Mouse (Mus musculus) midbrain, embryonic 16.5 days (tissue): Measurements from ENCODE around the gene Actn1. TPM values are rescaled to one million over a fixed set of nuclear protein-coding genes. Genes with fewer than 3 reads are reported as not detected.

Experiments
- ATAC-seq: fragments of 200-750 bp; cut with Nextera tagmentation; 2 replicates; pipeline ENCODE4 v1.8.0; 2017; ENCODE audit warnings: moderate TSS enrichment
- H3K27ac ChIP-seq: fragments of 300-500 bp; sonication (generic); 2 replicates; pipeline ENCODE4 v1.5.1; 2014; ENCODE audit warnings: mild to moderate bottlenecking, low read length, mixed read lengths
- H3K27me3 ChIP-seq: fragments of 300-500 bp; sonication (generic); 2 replicates; pipeline ENCODE4 v1.6.1; 2014; ENCODE audit warnings: low read depth, low read length, mixed read lengths; ENCODE audit not compliant: control insufficient read depth, insufficient read depth
- H3K36me3 ChIP-seq: fragments of 300-500 bp; sonication (generic); 2 replicates; pipeline ENCODE4 v1.6.1; 2014; ENCODE audit warnings: mild to moderate bottlenecking, low read length, moderate library complexity, mixed read lengths; ENCODE audit not compliant: control insufficient read depth, insufficient read depth
- H3K4me1 ChIP-seq: fragments of 300-500 bp; sonication (generic); 2 replicates; pipeline ENCODE4 v1.6.1; 2014; ENCODE audit warnings: mild to moderate bottlenecking, low read length, mixed read lengths; ENCODE audit not compliant: control insufficient read depth, insufficient read depth
- H3K4me2 ChIP-seq: fragments of 300-500 bp; sonication (generic); 2 replicates; pipeline ENCODE4 v1.6.1; 2014; ENCODE audit warnings: mild to moderate bottlenecking, low read length, mixed read lengths
- H3K4me3 ChIP-seq: fragments of 300-500 bp; sonication (generic); 2 replicates; pipeline ENCODE4 v1.5.1; 2014; ENCODE audit warnings: low read depth, mild to moderate bottlenecking, low read length, moderate library complexity, mixed read lengths
- H3K9ac ChIP-seq: fragments of 300-500 bp; sonication (generic); 2 replicates; pipeline ENCODE4 v1.6.1; 2014; ENCODE audit warnings: low read depth, low read length, mixed read lengths
- H3K9me3 ChIP-seq: fragments of 300-500 bp; sonication (generic); replicated peaks from 2 replicates; pipeline ENCODE4 v1.6.1; 2014; ENCODE audit warnings: mild to moderate bottlenecking, low read length, mixed read lengths; ENCODE audit not compliant: control insufficient read depth, poor library complexity, severe bottlenecking
- WGBS: fragments of 180-500 bp; shearing (Covaris S2); extraction: QIAGEN DNeasy Blood & Tissue Kit; methylation state at CpG from one replicate; pipeline ENCODE4 v1.1.7; 2014; 5-methylcytosine and 5-hydroxymethylcytosine counted together
- polyA plus RNA-seq: library from polyadenylated mRNA; unstranded; fragments of >200 nt; fragmentation: Nextera tagmentation; extraction: Ambion mirVana; gene quantifications from 2 replicates; pipeline ENCODE4 v1.2.1, GENCODE M21; 2015

Gene Actn1
- polyA plus RNA-seq, 1 experiment from 2014 or later: 6.6 TPM

DNA sequence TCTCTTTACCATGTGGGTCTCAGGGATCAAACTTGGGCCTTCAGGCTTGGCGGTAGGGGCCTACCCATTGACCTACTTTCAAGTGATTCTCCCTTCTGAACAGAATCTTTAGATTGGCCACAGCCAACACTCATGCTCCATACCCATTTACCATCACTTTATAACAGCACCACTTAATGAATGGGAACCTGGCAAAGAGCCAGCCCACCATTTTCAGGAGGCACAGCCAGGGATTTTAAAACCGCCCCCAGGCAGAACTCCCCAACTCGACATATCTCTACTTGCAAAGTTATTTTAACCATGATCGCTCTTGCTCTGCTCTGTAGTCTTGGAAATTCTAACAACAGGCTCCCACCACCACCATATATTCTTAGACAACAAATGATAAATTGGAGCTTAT, 93.5 kb downstream of the Actn1 start:
- Histone ChIP-seq H3K4me3 (no peak overlapping the region), H3K4me1 (peaks cover 2% of the 10 kb centered on the region; the same call in 1 of the 2 replicates), H3K27me3 (no peaks in the 10 kb centered on the region), H3K9ac (no peak overlapping the region), H3K9me3 (no peaks in the 10 kb centered on the region), H3K27ac (no peak overlapping the region), H3K36me3 (no peaks in the 10 kb centered on the region), H3K4me2 (no peak overlapping the region)
- WGBS: 83% methylated on average over 4 of the region's 4 CpGs
- ATAC-seq: no peak

DNA sequence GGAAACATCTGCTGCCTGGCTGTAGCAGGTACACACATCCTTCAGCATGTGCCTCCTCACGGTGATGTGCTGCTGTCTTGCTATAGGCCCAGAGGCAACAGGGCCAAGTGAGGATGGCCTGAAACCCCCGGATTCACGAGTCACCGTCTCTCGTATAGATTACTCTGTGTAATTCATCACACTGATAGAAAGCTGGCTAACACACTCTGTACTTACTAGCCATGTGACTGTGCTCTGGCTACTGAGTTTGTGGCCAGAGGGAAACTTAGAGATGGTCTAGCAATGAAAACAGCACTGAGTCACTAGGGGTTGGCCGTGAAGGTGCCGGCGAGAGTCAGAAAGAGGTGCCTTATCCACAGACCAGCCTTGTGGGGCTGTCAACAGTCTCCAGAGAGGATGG, 95.6 kb downstream of the Actn1 start:
- no peak for ATAC-seq

DNA sequence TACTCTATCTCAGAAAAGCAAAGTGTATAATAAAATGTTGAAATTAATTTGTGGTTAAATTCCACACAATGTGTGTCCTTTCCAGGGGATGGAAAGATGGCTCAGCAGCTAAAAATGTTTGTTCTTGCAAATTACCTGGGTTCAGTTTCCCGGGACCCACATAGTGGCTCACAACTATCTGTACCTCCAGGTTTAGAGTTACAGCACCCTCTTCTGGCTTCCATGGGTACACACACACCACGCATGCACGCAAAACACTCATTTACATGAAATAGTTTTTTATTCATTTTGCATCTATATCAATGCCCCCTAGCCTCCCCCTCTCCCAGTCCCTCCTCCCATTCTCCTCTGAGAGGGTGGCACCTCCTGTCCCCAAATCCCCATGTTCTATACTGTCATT, 97.7 kb downstream of the Actn1 start:
- ATAC-seq: no peak
- H3K4me2 ChIP-seq: no peak overlapping the region
- H3K4me1 ChIP-seq: no peaks in the 10 kb centered on the region
- H3K9ac ChIP-seq: no peak overlapping the region
- H3K36me3 ChIP-seq: no peaks in the 10 kb centered on the region
- no peak overlapping the region for H3K27ac ChIP-seq
- H3K27me3 ChIP-seq: no peaks in the 10 kb centered on the region
- H3K4me3 ChIP-seq: no peak overlapping the region
- 75% methylated on average over 3 of the region's 3 CpGs for WGBS
- no peaks in the 10 kb centered on the region for H3K9me3 ChIP-seq

More for the DNA sequence above, 95.6 kb downstream of the Actn1 start:
- no peak overlapping the region for H3K9ac ChIP-seq
- no peaks in the 10 kb centered on the region for H3K27me3 ChIP-seq
- no peak overlapping the region for H3K4me3 ChIP-seq
- H3K4me1 ChIP-seq: peaks cover 2% of the 10 kb centered on the region; the same call in 1 of the 2 replicates
- whole genome bisulfite sequencing: 94% methylated on average over 8 of the region's 8 CpGs
- H3K27ac ChIP-seq: no peak overlapping the region
- no peaks in the 10 kb centered on the region for H3K36me3 ChIP-seq
- H3K9me3 ChIP-seq: no peaks in the 10 kb centered on the region
- no peak overlapping the region for H3K4me2 ChIP-seq

DNA sequence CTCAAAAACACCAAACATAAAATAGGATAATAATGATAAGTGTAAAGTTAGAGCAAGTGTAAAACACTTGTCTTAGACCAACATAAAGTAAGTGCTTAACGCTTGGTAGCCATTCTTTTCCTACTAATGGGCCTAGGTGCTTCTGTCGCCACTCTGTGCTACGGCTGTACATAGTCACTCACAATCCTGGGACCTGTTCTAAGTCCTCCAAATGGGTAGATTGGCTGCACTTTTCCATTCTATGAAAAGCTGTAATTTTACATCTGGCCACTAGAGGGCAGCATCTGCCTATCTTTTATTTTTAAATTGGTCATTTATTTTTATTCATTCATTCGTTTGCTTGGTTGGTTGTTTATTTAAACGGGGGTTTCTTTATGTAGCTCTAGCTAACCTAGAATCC, 102.5 kb downstream of the Actn1 start:
- H3K9me3 ChIP-seq: no peaks in the 10 kb centered on the region
- ATAC-seq: no peak
- no peak overlapping the region for H3K27ac ChIP-seq
- H3K4me1 ChIP-seq: no peaks in the 10 kb centered on the region
- H3K9ac ChIP-seq: no peak overlapping the region
- H3K36me3 ChIP-seq: no peaks in the 10 kb centered on the region
- no peak overlapping the region for H3K4me3 ChIP-seq
- no peaks in the 10 kb centered on the region for H3K27me3 ChIP-seq
- no peak overlapping the region for H3K4me2 ChIP-seq
- 13% methylated on average over 5 of the region's 5 CpGs for WGBS

DNA sequence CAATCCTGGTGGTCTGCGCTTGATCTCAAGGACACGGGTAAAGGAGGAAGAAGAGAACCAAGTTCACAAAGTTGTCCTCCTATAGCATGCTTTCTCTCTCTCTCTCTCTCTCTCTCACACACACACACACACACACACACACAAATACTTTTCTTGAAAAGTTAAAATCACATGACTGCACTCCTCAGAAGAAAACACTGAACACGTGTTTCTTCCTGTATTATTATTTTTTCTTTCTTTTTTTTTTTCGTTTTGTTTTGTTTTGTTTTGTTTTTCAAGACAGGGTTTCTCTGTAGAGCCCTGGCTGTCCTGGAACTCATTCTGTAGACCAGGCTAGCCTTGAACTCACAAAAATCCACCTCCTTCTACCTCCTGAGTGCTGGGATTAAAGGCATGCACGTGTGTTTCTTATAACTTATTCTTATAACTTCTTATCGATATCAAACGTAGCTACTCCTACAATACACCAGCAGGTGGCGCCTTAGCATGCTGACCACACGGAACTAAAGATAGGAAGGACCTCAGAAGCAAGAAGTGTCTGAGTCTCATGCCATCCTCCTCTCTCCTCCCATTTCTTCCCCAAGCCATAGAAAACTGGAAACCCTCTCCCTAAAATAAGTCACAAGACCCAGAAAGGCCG, 106.4 kb downstream of the Actn1 start:
- 49% methylated on average over 10 of the region's 10 CpGs for WGBS

DNA sequence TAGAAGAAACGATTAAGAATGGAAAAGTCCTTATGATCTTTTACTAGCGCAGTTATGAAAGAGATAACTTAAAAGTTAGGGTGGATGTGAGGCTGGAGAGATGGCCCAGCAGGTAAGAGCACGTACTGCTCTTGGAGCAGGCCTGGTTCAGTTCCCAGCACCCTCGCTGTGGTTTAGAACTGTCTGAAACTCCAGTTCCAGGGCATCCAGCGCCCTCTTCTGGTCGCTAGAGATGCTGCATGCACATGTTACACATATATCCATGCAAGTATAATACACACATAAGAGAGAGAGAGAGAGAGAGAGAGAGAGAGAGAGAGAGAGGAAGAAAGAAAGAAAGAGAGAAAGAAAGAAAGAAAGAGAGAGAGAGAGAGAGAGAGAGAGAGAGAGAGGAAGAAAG, 107.1 kb downstream of the Actn1 start:
- no peak overlapping the region for H3K4me3 ChIP-seq

More for the DNA sequence above, 106.4 kb downstream of the Actn1 start:
- H3K9ac ChIP-seq: no peak overlapping the region
- H3K4me3 ChIP-seq: no peak overlapping the region
- H3K27ac ChIP-seq: no peak overlapping the region
- H3K4me2 ChIP-seq: no peak overlapping the region
- no peaks in the 10 kb centered on the region for H3K4me1 ChIP-seq
- no peaks in the 10 kb centered on the region for H3K27me3 ChIP-seq
- no peaks in the 10 kb centered on the region for H3K9me3 ChIP-seq
- no peak for ATAC-seq
- H3K36me3 ChIP-seq: no peaks in the 10 kb centered on the region

DNA sequence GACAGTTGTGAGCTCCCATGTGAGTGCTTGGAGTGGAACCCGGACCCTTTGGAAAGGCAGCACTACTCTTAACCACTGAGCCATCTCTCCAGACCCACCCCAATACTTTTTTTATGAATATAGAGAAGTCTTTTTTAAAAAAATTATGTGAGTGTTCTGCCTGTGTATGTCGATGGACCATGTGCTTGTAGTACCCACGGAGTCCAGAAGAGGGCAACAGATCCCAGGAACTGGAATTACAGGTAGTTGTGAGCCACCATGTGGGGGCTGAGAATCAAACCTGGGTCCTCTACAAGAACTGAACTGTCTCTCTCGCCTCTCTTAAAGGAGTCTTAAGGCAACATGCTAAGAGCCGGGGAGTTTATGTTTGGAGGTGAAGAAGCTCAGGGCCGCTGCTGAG, 108.3 kb downstream of the Actn1 start:
- Histone ChIP-seq H3K9ac (no peak overlapping the region), H3K27ac (no peak overlapping the region), H3K4me3 (no peak overlapping the region), H3K27me3 (no peaks in the 10 kb centered on the region), H3K9me3 (no peaks in the 10 kb centered on the region), H3K4me2 (no peak overlapping the region), H3K36me3 (no peaks in the 10 kb centered on the region), H3K4me1 (no peaks in the 10 kb centered on the region)
- WGBS: 92% methylated on average over 6 of the region's 6 CpGs
- ATAC-seq: no peak

More for the DNA sequence above, 107.1 kb downstream of the Actn1 start:
- Histone ChIP-seq H3K27me3 (no peaks in the 10 kb centered on the region), H3K4me2 (no peak overlapping the region), H3K36me3 (no peaks in the 10 kb centered on the region), H3K9me3 (no peaks in the 10 kb centered on the region), H3K9ac (no peak overlapping the region), H3K4me1 (no peaks in the 10 kb centered on the region), H3K27ac (no peak overlapping the region)
- 79% methylated on average over 6 of the region's 6 CpGs for WGBS
- ATAC-seq: no peak

DNA sequence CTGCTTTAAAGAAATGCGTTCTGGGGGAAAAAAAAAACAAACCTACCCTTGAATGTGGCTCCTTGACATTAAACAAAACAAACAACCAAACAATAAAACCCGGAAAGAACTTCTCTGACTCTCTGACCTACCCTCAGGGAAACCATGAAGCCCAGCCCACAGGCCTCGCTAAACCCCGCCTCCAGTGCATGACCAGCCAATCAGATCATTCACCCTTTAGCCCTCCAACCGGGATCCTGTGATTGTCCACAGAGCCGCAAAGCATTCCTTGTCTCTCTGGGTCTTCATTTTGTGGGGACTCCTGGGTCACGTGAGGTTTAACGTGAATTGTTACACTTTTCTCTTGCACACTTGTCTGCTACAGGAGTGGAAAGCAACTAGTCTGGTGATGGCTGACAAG, 109.5 kb downstream of the Actn1 start:
- no peak overlapping the region for H3K9ac ChIP-seq
- ATAC-seq: no peak
- H3K4me2 ChIP-seq: no peak overlapping the region
- no peak overlapping the region for H3K27ac ChIP-seq
- WGBS: 22% methylated on average over 8 of the region's 8 CpGs
- no peak overlapping the region for H3K4me3 ChIP-seq
- peaks cover 2% of the 10 kb centered on the region; the same call in 1 of the 2 replicates for H3K4me1 ChIP-seq
- no peaks in the 10 kb centered on the region for H3K36me3 ChIP-seq
- no peaks in the 10 kb centered on the region for H3K9me3 ChIP-seq
- no peaks in the 10 kb centered on the region for H3K27me3 ChIP-seq

DNA sequence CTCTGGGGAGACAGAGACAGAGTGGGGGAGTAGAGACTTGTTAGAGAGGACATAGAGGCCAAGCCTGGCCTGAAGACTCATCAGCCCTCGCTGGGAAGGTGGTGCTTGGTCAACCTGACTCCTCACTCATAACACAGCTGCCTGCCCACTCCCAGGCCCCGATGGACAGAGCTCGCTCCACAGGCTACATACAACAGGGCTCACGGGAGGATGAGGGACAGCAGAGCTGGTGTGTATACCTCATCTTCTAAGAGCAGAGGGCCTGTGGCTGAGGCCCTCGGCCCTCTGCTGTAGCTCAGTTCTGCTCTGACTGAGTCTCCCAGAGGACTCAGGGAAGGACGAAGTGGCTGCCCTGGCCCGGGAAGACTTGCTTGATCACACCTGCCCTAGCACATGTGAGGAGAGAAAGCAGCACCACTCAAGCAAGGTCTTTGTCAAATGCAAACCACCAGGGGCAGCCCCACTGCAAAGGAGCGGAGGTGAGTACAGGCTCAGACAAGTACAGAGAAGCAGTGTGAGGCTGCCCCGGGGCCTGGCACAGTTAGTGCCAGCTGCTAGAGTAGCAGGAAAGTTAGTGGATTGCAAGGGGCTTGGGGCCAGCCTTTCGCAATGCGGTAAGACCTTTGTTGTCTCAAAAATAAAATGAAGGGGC, 112.5 kb downstream of the Actn1 start:
- 88% methylated on average over 11 of the region's 11 CpGs for WGBS
- no peak for ATAC-seq

More for the DNA sequence above, 112.5 kb downstream of the Actn1 start:
- Histone ChIP-seq H3K27ac (no peak overlapping the region), H3K27me3 (no peaks in the 10 kb centered on the region), H3K4me3 (no peak overlapping the region), H3K4me1 (peaks cover 2% of the 10 kb centered on the region; the same call in 1 of the 2 replicates), H3K9me3 (no peaks in the 10 kb centered on the region), H3K9ac (no peak overlapping the region), H3K4me2 (no peak overlapping the region), H3K36me3 (no peaks in the 10 kb centered on the region)
